Mouse (Mus musculus) lung, adult 2 months (tissue): Measurements from ENCODE around the gene Ddx58.

Experiments used
- CTCF ChIP-seq: fragments of 200-500 bp; IDR thresholded peaks from 2 replicates; pipeline ENCODE4 v1.5.1; 2011; ENCODE audit warnings: mild to moderate bottlenecking, low read length, control low read depth; ENCODE audit not compliant: insufficient read depth
- POLR2A ChIP-seq: fragments of 200-500 bp; IDR thresholded peaks from 2 replicates; pipeline ENCODE4 v1.6.1; 2011; ENCODE audit warnings: low read depth, mild to moderate bottlenecking, control low read depth, low read length, borderline replicate concordance; ENCODE audit errors: extremely low read depth

DNA sequence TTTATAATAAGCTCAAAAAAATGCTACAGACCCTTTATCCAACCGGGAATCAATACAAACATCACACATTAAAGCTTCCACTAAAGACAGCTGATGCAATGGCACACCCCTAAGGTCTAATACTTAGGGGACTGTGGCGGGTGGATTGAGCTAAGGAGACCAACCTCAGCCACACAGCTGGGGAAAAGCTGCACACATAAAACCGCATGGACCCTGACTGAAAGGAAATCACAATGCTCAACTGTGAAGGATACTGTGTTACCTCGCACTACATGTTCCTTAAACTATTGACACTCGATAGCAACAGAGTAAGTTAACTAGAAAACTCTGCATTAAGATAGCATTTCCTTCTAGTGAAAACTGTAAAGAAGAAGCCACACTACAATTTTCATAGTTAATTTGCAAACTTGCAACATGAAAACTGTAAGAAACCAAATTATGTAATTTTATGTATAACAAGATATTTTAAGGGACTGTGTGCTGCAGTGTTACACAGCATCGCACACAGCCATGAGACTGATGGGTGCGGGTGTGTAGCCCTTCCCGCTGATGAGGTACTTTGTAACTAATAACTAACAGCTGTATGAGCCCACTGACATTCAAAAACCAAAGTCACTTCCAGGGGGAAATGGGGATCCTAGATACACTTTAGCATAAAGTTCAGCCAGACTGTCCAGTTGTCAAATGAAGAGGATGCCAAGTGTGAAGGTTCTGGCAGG lies 14.9 kb upstream of the Ddx58 start:
- TF ChIP-seq CTCF (no peak), POLR2A (no peak)
